Mouse (Mus musculus): ENCODE results near the gene Kcnip1. TPM values are rescaled to one million over a fixed set of nuclear protein-coding genes. Genes with fewer than 3 reads are reported as not detected.

The Kcnip1 gene
- polyA plus RNA-seq, 1 experiment from 2014 or later, result 0.74 TPM

DNA sequence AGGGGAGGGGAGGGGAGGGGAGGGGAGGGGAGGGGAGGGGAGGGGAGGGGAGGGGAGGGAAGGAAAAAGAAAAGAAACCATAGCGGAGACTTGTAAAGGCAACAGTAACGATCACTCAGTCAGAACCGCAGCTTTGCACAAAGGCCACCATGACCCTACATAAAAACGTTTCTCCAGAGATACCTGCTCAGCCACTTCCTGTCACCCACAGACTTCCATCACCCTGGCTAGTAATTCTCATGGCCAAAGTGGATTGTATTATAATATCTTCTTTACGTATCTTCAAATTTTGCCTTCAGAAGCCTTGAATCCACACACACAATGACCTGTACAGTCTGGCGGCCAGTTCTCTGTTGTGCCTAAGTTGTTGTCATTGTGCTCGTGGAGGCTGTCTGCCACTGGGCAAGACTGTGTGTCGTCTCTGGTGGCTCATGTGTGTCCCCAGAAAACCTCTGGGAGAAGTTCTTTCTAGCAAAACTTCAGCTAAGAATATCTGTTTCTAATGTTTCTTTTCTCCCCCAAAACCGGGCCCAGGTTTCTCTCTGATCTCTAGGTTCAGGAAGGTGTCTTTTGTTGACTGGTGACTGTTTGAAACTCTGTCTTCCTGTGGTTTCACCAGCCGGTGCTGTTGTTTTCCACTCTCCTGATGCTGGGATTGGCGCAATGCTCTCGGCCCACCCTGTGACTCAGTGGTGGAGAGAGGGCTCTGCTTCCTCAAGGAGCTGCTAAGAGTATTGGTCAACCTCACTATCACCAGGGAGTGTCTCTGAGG, 16.6 kb upstream of the Kcnip1 start:
- Histone ChIP-seq H3K27ac (0 out of 2 replicates have a peak overlapping the region, but pooled peaks have one; percentile 53), H3K4me1 (peaks cover 13% of the 10 kb centered on the region; the same call in 1 of the 2 replicates), H3K4me3 (no peak overlapping the region), H3K36me3 (no peaks in the 10 kb centered on the region), H3K9me3 (replicated peaks) (no peaks in the 10 kb centered on the region), H3K27me3 (ENCODE audit: low read depth, poor library complexity, severe bottlenecking) (no peaks in the 10 kb centered on the region)
- DNase-seq (ENCODE audit: low spot score), result no peak
- 85% methylated on average over 12 of the region's 12 CpGs for WGBS

DNA sequence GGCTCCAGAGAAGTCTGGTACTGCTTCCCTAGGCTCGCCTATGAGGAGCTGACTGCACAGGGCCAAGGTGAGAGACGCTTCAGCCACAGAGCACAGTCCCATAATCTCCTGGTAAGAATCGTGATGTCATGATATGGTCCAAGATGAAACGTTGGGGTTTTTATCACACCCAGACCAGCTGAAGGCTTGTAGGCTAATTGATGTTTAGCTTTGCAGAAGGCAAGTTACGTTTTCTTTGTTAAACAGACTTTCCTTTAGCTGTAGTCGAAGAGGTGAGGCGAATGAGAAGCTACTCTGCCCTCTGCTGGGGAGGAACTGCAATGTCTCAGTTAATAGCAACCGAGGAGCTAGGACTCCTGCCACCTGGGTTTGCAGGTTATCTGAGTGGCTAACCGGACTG, 15.8 kb upstream of the Kcnip1 start:
- H3K4me1 ChIP-seq, result peaks cover 13% of the 10 kb centered on the region; the same call in 1 of the 2 replicates
- no peaks in the 10 kb centered on the region for H3K36me3 ChIP-seq
- no peaks in the 10 kb centered on the region for H3K27me3 ChIP-seq (ENCODE audit: low read depth, poor library complexity, severe bottlenecking)
- no peaks in the 10 kb centered on the region for H3K9me3 ChIP-seq (replicated peaks)
- DNase-seq (ENCODE audit: low spot score), result peak; percentile 70
- peak overlapping the region; percentile 77 for H3K27ac ChIP-seq
- H3K4me3 ChIP-seq, result no peak overlapping the region
- 47% methylated on average over 9 of the region's 9 CpGs for WGBS

DNA sequence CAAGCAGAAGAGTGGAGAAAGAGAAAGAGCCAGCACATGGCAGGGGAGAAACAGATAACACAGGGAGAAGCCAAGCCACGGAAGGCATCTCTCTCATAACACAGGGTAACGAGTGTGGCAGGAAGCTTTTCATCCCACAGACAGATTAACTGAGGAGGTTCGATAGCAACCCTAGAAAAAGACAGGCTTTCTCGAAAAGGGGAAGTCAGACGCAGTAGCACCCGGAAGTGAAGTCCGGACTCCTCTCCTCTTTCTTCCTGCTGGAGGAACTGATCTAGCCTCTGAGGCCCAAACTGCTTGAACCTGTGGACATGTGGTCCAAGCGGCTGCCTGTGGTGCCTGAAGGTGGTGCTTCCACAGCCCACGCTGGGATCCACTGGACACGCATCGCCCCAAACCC, 15.3 kb upstream of the Kcnip1 start:
- Histone ChIP-seq H3K27ac (peak overlapping the region; percentile 77), H3K9me3 (replicated peaks) (no peaks in the 10 kb centered on the region), H3K4me3 (no peak overlapping the region), H3K27me3 (ENCODE audit: low read depth, poor library complexity, severe bottlenecking) (no peaks in the 10 kb centered on the region), H3K4me1 (peaks cover 13% of the 10 kb centered on the region; the same call in 1 of the 2 replicates), H3K36me3 (no peaks in the 10 kb centered on the region)
- DNase-seq (ENCODE audit: low spot score), result no peak
- 86% methylated on average over 11 of the region's 11 CpGs for WGBS

DNA sequence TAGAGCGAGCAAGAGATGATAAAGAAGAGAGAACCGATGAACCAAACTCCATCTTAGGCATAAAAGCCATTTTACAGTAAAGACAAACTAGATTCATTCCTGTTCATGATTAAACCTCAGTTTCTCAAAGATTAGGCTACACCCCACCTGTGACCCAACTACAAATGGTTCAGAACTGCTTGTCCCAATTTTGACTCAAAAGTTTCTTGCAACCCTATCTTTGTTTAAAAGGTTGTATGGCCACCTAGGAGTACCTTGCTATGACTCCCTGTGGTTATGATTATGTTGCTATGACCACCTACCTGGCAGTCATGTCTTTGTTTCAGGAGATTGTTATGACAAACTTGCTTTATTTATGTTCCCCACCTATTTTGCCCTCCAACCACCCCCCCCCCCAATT, 14.7 kb upstream of the Kcnip1 start:
- Histone ChIP-seq H3K9me3 (replicated peaks) (no peaks in the 10 kb centered on the region), H3K4me3 (no peak overlapping the region)
- DNase-seq (ENCODE audit: low spot score), result no peak

DNA sequence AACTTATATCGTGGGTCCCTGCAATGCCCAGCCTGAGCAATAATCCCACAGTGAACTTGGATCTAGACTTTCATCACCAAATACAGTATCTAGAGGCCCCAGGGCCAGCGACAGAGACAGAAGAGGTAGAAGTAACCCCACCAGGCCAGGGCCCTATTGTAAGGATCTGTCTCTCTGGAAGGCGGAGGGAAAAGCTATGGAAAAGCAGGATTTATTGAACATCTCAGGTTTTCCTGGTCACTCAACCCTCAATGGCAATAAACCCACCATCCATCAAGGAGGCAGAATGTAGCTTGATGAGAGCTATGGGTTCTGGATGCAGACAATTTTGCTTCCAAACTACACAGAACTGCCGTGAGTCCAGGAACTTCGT, 9.6 kb upstream of the Kcnip1 start:
- H3K4me1 ChIP-seq, result no peaks in the 10 kb centered on the region
- WGBS, result 83% methylated on average over 5 of the region's 5 CpGs
- DNase-seq (ENCODE audit: low spot score), result no peak
- H3K36me3 ChIP-seq, result no peaks in the 10 kb centered on the region
- 0 out of 2 replicates have a peak, but pooled peaks cover 4% of the 10 kb centered on the region for H3K27me3 ChIP-seq (ENCODE audit: low read depth, poor library complexity, severe bottlenecking)
- H3K9me3 ChIP-seq (replicated peaks), result no peaks in the 10 kb centered on the region
- no peak overlapping the region for H3K27ac ChIP-seq
- no peak overlapping the region for H3K4me3 ChIP-seq

More for the DNA sequence above, 14.7 kb upstream of the Kcnip1 start:
- H3K4me1 ChIP-seq, result peaks cover 13% of the 10 kb centered on the region; the same call in 1 of the 2 replicates
- H3K36me3 ChIP-seq, result no peaks in the 10 kb centered on the region
- H3K27ac ChIP-seq, result no peak overlapping the region
- 100% methylated on average over 2 of the region's 2 CpGs for WGBS
- H3K27me3 ChIP-seq (ENCODE audit: low read depth, poor library complexity, severe bottlenecking), result no peaks in the 10 kb centered on the region

DNA sequence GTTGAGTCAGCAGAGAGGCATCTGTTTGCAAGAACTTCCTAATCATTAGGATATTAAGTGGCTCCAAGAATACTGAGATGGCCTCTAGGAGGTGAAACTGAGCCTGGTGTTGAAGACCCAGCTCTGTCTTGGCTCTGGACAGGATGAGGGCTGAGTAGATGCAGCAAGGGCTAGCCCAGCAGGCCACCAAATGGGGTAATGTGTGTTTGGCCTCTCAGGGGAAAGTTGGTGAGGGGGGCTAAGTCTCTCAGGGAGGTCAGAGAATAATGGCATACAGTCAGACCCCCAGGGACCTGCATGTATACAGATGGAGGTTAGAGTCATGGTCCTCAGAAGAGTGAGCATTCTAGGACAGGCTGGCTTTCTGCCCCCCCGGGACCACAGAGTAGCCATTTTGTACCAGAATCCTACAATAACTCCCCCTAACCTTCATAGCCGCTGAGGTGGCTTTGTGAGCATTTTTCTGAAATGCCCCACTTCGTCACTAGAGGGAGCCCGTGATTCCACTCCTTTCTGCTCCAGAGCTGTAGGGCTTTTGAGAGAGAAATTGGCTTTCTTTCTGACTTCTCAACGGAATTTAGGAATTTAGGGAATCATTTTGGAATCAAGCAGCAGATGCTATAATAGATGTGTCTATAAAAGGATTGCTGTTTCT, 9.1 kb upstream of the Kcnip1 start:
- 17% methylated on average over 5 of the region's 5 CpGs for WGBS
- H3K27me3 ChIP-seq (ENCODE audit: low read depth, poor library complexity, severe bottlenecking), result 0 out of 2 replicates have a peak, but pooled peaks cover 4% of the 10 kb centered on the region
- no peaks in the 10 kb centered on the region for H3K9me3 ChIP-seq (replicated peaks)
- H3K27ac ChIP-seq, result no peak overlapping the region
- DNase-seq (ENCODE audit: low spot score), result no peak
- H3K36me3 ChIP-seq, result no peaks in the 10 kb centered on the region
- no peak overlapping the region for H3K4me3 ChIP-seq
- H3K4me1 ChIP-seq, result no peaks in the 10 kb centered on the region

DNA sequence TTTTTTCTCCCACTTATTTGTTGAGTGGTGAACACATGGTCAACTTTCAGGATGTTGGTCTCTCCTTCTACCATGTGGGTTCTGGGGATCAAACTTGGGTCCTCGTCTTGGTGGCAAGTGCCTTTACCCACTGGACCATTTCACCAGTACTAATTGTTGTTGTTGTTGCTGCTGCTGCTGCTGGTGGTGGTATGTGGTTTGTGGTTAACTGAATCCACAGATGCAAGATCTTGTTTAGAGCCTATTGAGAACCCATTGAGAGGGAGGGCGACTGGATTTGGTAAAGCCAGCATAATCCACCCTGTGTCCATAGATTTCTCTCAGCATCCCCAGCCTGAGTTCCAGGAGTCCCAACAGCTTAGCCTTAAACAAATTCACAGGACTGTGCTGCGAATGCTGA, 7.5 kb upstream of the Kcnip1 start:
- 0 out of 2 replicates have a peak, but pooled peaks cover 4% of the 10 kb centered on the region for H3K27me3 ChIP-seq (ENCODE audit: low read depth, poor library complexity, severe bottlenecking)
- H3K4me1 ChIP-seq, result peaks cover 7% of the 10 kb centered on the region
- H3K4me3 ChIP-seq, result no peak overlapping the region
- 74% methylated on average over 3 of the region's 3 CpGs for WGBS
- H3K9me3 ChIP-seq (replicated peaks), result no peaks in the 10 kb centered on the region
- no peak for DNase-seq (ENCODE audit: low spot score)
- H3K36me3 ChIP-seq, result no peaks in the 10 kb centered on the region
- H3K27ac ChIP-seq, result no peak overlapping the region

DNA sequence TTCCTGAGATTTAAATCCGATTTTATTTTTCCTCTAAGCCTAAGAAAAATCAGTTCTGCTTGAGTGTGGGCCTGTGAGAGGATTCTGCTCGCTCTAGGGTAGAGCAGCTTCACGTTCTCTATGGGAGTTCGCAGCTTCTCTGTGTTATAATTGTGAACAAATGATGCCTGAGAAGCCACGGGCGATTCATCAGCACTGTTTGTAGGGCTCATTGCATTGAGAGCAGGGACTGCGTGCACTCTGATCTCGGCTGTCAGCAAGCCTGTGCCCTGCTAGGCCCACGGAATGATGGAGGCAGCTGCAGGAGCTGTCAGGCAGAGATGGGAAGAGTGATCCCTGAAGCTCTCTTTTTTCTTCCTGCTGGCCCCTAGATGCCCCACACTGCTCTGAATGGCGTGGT, 5.3 kb upstream of the Kcnip1 start:
- DNase-seq (ENCODE audit: low spot score), result no peak
- WGBS, result 65% methylated on average over 10 of the region's 10 CpGs
- H3K4me1 ChIP-seq, result peaks cover 10% of the 10 kb centered on the region
- no peaks in the 10 kb centered on the region for H3K9me3 ChIP-seq (replicated peaks)
- no peak overlapping the region for H3K4me3 ChIP-seq
- H3K27ac ChIP-seq, result no peak overlapping the region
- H3K27me3 ChIP-seq (ENCODE audit: low read depth, poor library complexity, severe bottlenecking), result peaks cover 18% of the 10 kb centered on the region
- no peaks in the 10 kb centered on the region for H3K36me3 ChIP-seq

DNA sequence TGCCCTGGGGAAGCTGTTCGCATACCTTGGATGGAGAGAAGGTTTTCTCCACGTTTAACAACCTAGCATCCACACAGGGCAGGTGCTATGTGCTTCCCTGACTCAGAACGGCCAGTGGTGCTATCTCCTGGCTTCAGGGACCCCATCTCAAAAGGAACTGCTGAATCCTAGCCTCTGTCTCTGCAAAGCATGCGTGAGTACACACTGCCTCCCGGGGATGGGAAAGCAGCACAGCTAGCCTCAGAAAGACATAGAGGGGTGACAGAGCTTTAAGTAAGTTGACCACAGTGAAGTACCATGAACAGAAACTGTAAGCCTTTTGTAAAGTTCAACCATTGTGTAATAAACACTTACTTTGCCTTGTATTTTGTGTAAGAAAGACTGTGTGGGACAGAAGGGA, 544 bp upstream of the Kcnip1 start:
- WGBS, result 66% methylated on average over 5 of the region's 5 CpGs
- Histone ChIP-seq H3K4me1 (peaks cover 21% of the 10 kb centered on the region), H3K36me3 (no peaks in the 10 kb centered on the region), H3K27me3 (ENCODE audit: low read depth, poor library complexity, severe bottlenecking) (peaks cover 25% of the 10 kb centered on the region), H3K9me3 (replicated peaks) (no peaks in the 10 kb centered on the region), H3K4me3 (no peak overlapping the region), H3K27ac (no peak overlapping the region)
- DNase-seq (ENCODE audit: low spot score), result no peak

DNA sequence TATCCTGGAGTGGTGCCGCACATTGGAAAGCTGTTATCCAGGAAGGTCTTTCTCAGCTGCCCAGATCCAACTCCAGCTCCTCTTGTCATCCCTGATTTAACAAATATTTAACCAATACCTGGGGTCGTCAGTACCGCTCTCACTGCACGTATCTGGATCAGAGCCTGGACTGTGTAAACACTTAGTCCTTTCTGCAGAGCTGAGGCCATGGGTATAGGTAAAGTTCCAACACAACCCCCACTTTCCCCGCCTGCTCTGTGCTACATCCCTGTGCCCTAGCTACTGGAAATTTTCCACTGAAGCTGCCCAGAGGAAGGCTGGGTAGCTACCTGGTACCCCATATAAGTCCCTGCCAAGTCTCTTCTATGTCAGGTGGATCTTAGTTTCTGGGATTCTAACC, 3.0 kb downstream of the Kcnip1 start:
- no peak for DNase-seq (ENCODE audit: low spot score)

DNA sequence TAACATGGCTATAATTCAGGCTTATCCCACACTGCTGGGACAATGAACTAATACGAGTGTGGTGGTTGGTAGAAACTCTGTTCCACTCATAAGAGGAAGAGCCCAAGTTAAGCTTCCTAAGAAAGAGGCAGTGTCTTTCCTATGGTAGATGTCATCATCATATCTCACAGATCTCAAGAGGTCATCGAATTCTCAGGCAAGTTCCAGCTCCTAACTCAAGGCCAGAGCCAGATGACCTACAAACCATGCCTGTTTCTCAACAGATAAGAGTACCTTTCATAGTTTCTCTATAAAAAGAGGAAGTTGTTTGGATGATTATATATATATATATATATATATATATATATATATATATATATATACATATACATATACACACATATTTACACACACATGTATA, 6.4 kb downstream of the Kcnip1 start:
- H3K27me3 ChIP-seq (ENCODE audit: low read depth, poor library complexity, severe bottlenecking), result no peaks in the 10 kb centered on the region
- WGBS, result 85% methylated on average over 2 of the region's 2 CpGs
- no peak overlapping the region for H3K27ac ChIP-seq
- H3K9me3 ChIP-seq (replicated peaks), result no peaks in the 10 kb centered on the region
- H3K4me3 ChIP-seq, result no peak overlapping the region
- H3K36me3 ChIP-seq, result no peaks in the 10 kb centered on the region
- DNase-seq (ENCODE audit: low spot score), result no peak
- peaks cover 2% of the 10 kb centered on the region for H3K4me1 ChIP-seq

More for the DNA sequence above, 3.0 kb downstream of the Kcnip1 start:
- H3K27me3 ChIP-seq (ENCODE audit: low read depth, poor library complexity, severe bottlenecking), result peaks cover 25% of the 10 kb centered on the region
- H3K36me3 ChIP-seq, result no peaks in the 10 kb centered on the region
- H3K27ac ChIP-seq, result no peak overlapping the region
- H3K4me1 ChIP-seq, result peaks cover 14% of the 10 kb centered on the region
- no peaks in the 10 kb centered on the region for H3K9me3 ChIP-seq (replicated peaks)
- 84% methylated on average over 5 of the region's 5 CpGs for WGBS
- no peak overlapping the region for H3K4me3 ChIP-seq

DNA sequence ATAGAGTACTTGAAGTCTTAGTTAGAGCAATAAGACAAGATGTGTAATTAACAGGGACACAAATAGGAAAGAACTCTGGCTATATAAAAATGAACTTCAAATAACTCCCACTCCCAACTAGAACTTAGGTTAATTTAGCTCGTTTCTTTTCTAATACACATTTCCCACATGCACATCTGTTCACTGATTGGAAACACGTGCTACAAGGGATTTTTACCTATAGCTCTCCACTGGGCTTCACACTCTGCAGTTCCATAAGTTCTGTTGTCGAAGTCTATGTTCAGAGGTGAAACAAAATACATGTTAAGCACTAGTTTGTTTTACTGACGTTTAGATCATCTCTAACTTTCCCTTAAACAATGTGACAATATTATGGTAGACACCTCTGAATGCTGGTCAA, 12.8 kb downstream of the Kcnip1 start:
- DNase-seq (ENCODE audit: low spot score), result no peak
- WGBS, result 51% methylated on average over 4 of the region's 4 CpGs
- peaks cover 21% of the 10 kb centered on the region for H3K4me1 ChIP-seq
- H3K27ac ChIP-seq, result peak overlapping the region; percentile 70
- H3K4me3 ChIP-seq, result no peak overlapping the region
- no peaks in the 10 kb centered on the region for H3K9me3 ChIP-seq (replicated peaks)
- no peaks in the 10 kb centered on the region for H3K27me3 ChIP-seq (ENCODE audit: low read depth, poor library complexity, severe bottlenecking)
- H3K36me3 ChIP-seq, result no peaks in the 10 kb centered on the region

DNA sequence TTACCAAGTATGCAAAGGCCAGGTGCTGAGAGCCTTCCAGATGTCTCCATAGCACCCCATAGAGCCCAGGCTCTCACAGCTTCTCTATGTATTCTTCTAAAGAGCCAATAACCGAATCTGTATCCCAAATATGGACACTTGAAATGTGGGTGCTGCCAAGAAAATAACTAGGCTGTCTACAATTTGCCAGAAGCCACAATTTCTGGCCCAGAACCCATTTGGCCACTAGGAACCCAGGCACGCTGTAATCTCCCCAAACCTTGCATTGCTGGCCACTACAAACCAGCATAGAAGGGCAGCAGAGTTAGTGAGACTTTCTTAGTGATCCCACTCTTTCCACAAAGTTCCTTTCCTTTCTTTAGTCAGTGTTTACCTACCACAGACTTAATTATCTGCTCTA, 17.8 kb downstream of the Kcnip1 start:
- Histone ChIP-seq H3K9me3 (replicated peaks) (no peaks in the 10 kb centered on the region), H3K4me3 (no peak overlapping the region), H3K27ac (no peak overlapping the region), H3K27me3 (ENCODE audit: low read depth, poor library complexity, severe bottlenecking) (no peaks in the 10 kb centered on the region), H3K4me1 (peaks cover 4% of the 10 kb centered on the region; the same call in 1 of the 2 replicates), H3K36me3 (no peaks in the 10 kb centered on the region)
- WGBS, result 94% methylated on average over 2 of the region's 2 CpGs
- DNase-seq (ENCODE audit: low spot score), result no peak
